Mouse (Mus musculus): ENCODE measurements around the gene Fhod1.
A peak's percentile ranks its signal among the peaks of the same experiment; 100 is the strongest.

Fhod1 gene

DNA sequence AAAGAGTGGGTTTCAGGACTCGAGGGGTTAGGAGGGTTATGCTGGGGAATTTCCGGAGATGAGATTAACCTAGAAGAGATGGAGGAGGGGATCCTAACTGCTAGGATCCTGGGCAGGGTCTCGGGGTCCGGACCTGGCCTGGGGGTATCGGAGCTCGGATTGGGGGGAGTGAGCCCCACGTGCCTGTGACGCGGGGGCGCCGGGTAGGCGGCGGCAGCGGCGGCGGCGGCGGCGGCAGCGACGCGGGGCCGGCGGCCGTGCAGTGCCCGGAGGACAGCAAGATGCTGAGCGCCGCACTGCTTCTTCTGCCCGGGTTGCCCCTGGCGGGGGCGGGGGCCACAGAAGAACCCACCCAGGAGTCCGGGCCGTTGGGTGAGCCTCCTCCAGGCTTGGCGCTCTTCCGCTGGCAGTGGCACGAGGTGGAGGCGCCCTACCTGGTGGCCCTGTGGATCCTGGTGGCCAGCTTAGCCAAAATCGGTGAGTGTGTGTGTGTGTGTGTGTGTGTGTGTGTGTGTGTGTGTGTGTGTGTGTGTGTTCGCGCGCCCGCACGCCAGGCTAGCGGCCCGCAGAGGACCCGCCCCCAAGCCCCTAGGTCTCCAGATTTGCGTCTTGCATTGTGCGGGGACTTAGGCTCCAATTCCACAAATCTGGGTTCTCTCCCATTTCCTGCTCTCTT is 1.5 kb upstream of the Fhod1 start:
- DNase-seq (ENCODE audit: low read depth, low spot score) = peak; percentile 44

DNA sequence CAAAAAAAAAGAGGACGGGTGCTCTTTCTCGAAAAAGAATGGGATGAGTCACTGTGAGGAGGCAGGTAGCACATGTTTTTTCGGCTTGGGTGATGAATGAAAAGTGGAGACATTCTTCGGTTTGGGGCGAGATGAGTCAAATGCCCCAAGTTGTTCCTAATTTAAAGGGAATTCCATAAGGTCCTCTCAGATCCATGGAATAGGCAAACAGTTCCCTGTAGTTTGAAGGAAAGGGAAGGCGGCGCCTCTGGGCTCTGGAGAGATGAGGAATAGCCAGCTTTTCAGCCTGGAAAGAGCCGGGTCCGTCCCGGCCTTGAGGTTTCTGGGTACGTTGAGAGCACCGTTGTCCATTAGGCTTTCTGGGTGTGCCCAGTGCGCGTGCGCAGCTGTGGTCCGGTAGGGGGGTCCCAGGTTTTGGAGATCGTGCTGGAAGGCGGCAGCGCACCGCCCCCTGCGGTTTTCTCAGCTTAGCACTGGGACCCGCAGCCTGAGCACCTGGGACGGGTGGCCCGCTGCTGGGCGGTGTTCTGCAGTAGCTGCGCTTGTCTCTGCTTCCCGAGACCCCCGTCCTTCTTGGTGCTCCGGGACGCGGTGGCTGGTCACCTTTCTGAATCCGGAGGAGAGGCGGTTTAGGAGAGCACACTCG is 820 bp upstream of the Fhod1 start, which contains the start of gene Slc9a5:
Slc9a5 (plus strand) TSS at position 394 of the 646 bp plus-strand sequence.
- peak; percentile 55 for DNase-seq (ENCODE audit: low read depth, low spot score)

DNA sequence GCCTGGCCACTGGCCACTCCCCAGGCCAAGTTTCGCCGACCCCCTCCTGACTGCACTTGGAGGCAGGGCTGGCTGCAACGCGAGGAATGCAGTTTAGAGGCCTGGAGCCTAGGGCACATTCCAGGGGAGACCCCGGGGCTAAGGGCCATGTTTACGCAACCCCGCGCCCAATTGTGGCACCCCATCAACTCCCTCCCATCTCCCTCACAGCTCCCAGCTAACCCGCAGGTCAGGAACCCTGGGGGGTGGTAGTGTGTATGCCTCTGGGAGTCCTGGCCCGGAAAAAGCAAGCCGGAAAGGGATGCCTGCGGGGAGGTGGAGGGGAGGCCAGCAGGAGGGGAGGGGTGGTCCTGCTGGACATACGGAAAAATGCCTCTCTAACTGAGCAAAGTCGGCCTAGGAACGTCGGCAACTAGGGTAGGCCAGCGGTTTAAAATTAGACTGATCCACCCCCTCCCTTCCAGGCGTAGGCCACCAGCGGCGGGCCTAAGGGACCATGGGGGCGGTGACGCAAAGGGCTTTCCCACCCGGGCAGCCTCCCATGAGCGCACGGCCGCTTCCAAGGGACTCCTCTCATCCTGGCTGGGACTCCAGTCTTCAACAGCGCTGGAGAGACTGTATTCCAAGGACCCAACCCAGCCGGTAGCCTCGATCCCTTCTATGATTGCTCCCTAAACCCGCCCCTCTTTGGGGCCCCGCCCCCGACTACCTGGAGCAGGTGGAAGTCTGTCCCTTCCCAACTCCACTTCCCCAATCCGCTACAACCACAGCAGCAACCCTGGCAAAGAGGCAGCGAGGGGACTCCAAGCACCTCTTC is 934 bp downstream of the Fhod1 start:
- DNase-seq (ENCODE audit: low read depth, low spot score) = peak; percentile 37

DNA sequence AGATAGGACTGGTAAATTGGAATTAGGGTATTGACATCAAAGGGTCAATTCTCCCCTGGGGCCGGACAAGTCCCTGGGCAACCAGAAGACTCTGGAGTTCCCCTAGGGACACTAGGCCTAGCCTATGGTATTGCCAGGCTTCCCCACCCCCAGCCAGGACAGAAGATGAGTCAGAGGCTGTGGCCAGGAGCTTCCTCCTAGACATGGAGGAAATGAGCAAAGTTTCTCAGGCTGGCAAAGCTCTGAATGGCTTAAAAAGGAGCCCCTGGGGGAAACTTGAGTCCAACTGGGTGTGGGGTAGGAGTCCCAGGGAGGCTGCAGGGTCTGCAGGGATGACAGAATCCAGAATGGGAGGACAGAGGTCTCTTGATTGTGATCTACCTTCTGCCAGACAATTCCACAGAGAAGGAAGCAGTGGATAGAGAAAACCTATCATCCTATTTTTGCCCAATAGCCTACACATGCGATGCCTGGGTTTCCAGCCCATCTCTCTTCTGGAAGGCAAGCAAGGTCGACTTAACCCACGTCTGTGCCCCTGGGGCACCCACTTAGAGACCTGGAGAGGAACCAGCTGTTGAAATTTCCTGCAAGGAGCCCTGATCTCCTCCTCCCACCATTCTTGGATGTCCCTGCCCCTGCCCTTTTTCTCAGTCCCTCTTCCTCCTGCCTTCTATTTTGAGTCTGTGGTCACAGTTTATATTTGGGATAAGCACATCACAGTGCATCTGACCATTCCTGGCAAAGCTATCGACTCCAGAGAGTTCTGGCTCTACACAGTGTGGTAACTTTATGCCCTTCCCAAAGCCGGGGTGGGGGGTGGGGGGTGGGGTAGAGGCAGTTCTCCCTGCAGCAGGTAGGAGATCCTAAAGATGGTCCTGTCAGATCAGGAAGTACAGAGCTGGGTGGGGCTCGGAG is 2.4 kb downstream of the Fhod1 start:
- DNase-seq (ENCODE audit: low read depth, low spot score) = no peak

DNA sequence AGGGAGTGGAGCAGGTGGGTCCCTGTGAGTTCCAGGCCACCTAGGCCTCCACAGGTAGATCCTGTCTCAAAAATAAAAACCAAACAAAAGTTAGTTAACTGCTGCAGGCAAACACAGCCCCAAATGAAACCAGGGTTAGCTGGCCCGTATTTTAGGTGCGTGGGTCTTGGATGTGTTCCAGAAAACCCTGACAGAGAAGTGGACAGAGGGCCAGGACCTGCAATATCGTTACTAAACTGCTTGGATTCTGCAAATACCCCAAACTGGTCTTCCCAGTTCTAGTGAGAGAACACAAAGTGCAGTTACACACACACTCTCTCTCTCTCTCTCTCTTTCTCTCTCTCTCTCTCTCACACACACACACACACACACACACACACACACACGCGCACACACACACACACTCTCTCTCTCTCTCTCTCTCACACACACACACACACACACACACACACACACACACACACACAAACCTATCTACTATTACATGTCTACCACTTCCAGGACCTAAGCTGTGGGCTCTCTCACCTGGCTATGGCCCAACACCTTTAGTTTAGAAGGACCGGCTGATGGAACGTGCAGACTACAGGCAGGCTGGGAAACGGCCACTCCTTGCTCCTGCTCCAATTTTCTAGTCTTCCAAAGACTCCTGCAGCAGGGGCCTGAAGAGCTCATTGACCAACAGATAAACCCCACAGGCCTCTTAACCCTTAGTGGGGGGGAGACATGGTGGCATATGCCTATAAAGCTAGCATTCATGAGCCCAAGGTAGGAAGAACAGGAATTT is 3.8 kb downstream of the Fhod1 start:
- no peak for DNase-seq (ENCODE audit: low read depth, low spot score)

DNA sequence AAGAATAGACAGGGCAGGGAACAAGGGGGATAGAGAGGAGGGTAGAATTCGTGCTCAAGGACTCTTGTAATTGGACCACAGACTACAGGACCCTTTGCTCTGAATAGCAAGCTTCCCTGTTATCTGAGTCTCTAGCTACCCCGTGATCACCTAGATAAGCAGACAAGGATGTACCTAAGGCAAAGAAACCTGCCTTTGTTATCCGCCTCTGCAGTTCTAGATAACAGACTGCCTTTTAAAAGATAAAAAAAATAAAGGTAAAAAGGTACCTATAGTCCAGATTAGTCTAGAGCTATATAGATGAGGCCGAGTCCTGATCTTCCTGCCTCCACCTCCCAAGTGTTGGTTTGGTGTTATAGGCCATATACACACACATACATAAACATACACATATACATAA is 5.0 kb downstream of the Fhod1 start:
- no peak for DNase-seq (ENCODE audit: low read depth, low spot score)

DNA sequence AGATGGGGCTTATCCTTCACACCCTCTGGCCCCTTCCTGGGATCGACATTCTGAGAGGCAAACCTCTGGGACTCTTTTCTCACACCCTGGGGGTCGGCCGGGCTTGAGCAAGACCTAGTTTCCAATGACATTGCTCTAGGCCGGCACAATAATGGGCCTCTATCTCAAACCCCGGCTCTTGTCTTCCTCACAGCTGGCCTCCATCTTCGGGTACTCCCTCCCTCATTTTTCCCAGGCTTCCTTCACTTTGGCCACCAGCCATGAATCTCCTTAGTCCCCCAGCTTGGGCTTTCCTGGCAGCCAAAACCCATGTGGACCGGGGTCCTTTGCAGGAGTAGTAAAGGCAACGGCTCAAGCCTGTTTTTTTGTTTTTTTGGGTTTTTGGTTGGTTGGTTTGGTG is 6.4 kb downstream of the Fhod1 start:
- no peak for DNase-seq (ENCODE audit: low read depth, low spot score)

DNA sequence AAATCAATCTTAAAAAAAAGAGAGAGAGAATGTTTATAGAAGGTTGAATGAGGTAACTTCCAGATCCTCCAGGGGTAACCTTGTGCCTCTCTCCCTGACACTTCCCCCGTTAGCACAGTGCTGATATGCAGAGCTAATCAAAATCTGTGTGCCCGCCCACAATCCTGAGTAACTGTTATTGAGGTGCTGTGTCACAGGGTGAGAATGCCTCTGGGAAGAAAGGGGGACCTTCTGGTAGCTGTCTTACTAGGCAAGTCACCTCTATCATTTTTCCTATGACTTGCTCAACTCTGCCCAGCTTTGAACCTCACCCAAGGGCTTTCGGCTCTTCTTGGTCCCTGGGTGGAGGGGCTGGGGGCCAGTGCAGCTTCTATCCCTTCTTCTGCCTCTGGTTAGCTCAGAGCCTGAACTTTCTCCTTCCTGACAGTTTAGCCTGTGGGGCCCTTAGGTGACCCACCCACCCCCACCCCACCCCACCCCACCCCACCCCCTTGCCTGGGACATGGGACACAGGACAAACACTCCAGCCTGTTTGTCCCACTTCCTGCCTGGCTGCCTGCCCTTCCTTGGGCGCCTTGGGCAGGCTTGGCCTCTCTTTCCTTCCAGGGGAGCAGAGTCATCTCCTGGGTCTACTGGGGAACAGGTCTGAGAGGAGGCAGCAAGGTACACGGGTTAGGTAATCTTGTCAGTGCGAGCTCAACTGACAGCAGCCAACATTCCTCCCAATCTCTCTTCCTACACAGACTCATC is 7.7 kb downstream of the Fhod1 start:
- no peak for DNase-seq (ENCODE audit: low read depth, low spot score)

DNA sequence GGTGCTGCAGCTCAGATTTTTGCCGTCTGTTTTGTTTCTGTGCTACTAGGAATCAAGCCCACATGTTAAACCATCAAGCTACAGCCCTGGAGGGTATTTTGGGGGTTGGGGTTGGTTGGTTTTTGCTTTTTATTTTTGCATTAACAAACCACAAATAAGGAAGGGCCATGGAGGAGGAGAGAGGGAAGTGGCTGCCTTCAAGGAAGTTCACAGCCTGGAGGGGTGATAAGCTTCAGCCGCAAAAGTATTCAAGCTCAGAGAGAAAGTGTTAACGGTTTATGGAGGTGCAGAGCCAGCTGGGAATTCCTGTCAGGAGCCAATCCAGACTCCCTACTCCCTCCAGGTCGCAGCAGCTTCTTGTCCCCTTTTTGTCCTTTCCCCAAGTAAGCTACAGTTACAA is 8.8 kb downstream of the Fhod1 start:
- DNase-seq (ENCODE audit: low read depth, low spot score) = no peak

DNA sequence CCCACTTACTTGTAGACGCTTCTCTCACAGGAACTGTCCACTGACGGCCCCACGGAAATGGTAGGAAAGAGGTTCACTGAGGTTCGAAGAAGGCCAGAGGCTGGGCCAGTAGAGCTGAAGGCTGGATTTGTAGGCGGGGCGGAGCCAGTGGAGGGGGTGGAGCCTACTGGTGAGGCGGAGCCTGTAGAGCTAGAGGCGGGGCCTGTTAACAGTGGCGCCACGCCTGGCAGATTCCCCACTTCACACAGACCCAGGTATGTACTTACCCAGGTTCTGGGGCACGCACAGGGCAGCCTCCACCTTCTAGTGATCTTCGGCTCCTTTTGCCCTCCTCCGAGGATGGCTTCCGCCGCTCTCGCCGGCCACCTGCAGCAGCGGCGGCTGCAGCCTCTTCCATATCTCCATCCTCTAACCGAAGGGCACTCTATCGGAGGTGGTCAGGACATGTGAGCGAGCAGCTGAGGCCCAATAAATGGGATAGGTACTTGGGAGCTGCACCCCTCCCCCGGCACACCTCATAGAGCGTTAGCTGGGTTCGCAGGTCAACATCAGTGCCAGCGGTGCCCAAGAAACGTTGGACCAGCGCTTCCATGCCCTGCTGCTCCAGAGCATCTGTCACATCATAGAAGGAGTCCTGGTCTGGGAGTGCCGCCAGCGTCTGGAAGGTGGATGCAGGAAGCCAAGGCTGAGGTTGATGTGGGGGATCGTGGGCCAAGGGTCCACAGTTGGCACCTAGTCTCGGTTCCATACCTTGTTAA is 11.2 kb downstream of the Fhod1 start:
- DNase-seq (ENCODE audit: low read depth, low spot score) = peak; percentile 18

DNA sequence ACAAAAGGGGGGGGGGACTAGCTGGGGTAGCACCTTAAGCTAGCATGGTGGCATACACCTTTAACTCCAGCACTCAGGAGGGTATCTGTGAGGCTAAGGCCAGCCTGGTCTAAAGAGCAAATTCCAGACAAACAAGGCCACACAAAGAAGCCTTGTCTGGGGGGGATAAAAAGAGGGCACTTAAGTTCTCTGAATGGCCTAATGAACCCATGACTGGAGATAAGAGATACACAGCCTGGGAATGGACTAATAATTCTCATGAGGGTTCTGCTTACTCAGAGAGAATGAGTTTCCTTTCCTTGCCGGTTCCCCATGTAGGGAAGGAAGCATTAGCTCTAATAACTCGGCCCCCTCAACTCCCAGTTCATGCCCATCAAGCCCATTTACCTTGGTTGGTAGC is 15.2 kb downstream of the Fhod1 start:
- no peak for DNase-seq (ENCODE audit: low read depth, low spot score)

DNA sequence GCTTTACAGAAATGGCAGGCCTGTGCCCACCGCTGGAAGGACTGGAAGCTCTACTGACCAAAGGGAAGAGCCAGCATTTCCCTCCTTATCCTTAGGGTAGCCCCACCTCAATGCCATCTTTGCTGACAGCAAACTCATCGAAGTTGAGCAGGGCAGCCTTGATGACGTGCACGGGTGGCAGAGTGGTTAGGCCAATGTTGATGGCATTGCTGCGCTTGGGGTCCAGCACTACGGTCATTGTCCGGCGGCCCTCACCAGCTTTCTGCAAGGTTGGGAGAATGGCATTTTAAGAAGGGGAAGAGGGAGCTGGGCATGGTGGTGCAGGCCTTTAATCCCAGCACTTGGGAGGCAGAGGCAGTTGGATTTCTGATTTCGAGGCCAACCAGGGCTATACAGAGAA is 15.8 kb downstream of the Fhod1 start:
- DNase-seq (ENCODE audit: low read depth, low spot score) = no peak

DNA sequence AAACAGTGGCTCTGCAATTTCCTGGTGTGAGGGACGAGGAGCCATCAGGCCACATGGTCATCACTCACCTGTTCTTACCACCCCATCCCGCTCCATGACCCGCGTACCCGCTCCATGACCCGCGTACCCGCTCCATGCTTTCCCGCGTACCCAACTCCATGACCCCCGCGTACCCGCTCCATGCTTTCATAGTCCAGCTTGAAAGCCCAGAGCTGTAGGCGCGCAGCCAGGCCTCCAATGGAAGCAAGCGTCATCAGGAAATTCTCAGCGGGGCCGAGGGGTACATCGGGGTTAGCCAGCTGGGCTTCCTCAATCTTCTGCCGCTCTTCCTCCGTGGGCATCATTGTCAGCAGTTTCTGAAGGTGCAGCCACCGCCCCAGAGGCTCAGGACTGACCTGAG is 16.3 kb downstream of the Fhod1 start:
- DNase-seq (ENCODE audit: low read depth, low spot score) = no peak

DNA sequence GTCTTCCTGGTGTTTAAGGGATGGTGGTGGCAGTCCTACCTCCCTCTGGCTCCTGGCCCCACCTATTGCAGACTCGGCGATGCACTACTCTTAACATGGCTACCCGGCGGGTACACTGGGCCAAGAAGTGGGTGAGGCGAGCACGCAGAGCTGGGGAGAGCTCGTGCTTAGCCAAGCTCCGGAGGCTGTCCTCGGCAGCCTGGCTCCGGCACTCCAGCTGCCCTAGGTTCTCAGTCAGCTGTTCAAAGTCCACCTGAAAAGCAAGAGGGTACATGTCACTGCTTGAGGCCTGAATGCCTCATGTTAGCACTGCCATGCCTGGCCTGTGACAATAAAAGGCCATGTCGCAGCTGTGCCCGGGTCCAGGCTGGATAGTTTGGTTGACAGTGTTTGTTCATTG is 17.4 kb downstream of the Fhod1 start:
- DNase-seq (ENCODE audit: low read depth, low spot score) = no peak

DNA sequence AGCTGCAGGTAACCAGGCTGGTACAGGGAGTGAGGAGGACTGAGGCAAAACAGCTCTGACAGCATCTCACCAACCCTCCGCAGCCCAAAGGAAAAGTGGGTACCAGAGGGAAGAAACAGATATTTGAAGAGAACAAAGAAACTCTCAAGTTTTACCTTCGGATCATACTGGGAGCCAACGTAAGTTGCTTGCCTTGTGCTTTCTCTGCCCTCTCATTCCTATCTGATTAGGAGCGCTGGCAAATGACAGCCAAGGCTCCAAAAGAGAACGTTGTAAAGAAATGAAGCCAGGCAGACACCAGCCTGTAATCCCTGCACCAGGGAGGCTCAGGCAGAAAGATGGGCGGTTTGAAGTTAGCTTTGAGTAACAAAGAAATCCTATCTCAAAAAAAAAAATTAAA is 20.8 kb downstream of the Fhod1 start:
- DNase-seq (ENCODE audit: low read depth, low spot score) = no peak

DNA sequence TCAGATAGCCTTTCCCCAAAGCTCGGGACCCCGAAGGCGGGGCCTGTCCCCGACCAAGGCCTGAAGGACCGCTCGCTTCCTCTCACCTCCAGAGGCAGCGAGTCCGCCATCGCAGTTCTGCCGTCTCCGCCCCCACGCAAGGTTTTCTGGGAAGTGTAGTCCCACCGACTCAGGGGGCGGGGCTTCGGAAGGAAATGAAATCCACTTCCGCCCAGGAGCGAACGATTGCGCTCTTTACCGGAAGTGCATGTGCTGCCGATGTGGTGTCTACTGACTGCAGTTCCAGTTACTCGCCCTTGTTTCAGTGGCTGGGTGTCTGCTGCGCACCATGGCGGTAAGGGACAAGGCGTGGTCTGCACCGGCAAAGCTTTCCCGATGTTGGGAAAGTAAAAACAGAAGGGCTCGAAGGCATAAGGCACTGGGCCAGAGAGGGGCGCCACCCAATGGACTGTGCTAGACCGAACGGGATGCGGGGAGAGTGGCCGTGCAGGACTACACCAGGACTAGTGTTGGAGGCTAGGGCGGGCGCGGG is 21.5 kb downstream of the Fhod1 start, which contains the start of the genes Lrrc29 and Tmem208:
Lrrc29 (minus strand) TSS at position 138 of the 532 bp plus-strand sequence.
Tmem208 (plus strand) TSS at position 214 of the 532 bp plus-strand sequence.
- DNase-seq (ENCODE audit: low read depth, low spot score) = peak; percentile 98

DNA sequence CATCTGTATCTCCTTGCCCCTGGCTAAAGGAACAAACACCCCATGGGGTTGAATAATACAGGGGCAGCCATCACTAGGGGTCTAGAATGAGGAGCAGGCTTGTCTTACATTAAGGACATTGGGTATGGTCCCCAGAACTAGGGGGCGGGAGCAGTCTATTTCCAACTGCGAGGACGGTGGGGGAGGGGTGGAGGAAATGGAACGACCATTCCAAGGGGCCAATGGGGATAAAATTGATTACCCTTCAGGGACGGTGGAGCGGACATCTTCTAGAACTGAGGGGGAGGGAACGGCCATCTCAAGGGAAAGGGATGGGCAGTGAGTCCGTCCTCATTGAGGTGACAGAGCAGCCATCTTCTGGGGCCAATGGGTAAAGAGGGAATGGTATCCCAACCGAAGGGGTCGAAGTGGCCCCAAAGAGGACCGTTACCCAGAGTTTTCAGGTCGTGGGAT is 22.1 kb downstream of the Fhod1 start:
- no peak for DNase-seq (ENCODE audit: low read depth, low spot score)

DNA sequence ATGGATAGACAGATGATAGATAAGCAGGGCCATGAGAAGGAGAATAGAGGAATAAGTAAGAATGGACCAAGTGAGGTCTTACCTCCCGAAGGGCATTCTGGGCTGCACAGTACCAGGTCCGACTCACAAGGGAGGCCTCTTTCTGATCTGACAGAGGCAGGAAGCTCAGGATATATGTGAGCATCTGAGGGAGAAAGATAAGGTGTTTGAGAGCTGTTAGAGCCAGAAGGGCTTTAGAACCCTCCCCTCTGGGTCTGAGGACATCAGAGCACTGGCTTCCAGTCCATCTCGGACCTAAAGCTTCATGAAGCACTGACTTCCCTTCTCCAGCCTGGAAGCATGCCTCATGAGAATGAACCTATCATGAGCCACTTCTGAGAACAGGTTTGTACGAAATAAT is 24.6 kb downstream of the Fhod1 start:
- no peak for DNase-seq (ENCODE audit: low read depth, low spot score)

DNA sequence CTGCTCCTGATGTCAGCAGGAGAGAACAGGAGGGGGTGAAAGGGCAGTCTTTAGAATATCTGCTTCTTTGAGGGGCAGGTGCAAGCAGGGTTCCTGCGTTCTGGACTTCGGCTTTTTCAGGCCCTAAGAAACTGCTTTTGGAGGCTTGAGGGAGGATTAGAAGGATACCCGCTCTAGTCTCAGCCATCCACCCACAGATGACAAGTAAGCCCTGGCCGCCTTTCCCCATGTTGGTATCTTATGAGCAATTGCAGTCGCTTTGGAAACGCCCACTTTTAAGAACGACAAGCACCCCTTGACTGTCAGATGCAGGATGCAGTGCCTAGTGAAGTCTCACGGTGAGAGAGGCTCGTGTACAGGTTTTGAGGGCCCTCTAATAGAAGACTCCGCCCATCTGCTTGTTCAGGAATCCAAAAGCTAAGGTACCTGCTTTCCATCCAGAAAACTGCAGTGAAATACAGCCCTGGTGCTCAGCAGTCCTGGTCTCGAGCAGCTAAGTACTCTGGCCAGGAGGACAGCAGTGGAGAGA is 29.0 kb downstream of the Fhod1 start:
- DNase-seq (ENCODE audit: low read depth, low spot score) = no peak
